Mouse (Mus musculus) forelimb bud, embryonic 11.5 days (tissue): ENCODE results near the gene Ptpn6.

Experiments used
- DNase-seq: peaks from one replicate; pipeline ENCODE4 v3.0.0-alpha.2; 2012; ENCODE audit warnings: low read depth, low spot score

Ptpn6 gene

DNA sequence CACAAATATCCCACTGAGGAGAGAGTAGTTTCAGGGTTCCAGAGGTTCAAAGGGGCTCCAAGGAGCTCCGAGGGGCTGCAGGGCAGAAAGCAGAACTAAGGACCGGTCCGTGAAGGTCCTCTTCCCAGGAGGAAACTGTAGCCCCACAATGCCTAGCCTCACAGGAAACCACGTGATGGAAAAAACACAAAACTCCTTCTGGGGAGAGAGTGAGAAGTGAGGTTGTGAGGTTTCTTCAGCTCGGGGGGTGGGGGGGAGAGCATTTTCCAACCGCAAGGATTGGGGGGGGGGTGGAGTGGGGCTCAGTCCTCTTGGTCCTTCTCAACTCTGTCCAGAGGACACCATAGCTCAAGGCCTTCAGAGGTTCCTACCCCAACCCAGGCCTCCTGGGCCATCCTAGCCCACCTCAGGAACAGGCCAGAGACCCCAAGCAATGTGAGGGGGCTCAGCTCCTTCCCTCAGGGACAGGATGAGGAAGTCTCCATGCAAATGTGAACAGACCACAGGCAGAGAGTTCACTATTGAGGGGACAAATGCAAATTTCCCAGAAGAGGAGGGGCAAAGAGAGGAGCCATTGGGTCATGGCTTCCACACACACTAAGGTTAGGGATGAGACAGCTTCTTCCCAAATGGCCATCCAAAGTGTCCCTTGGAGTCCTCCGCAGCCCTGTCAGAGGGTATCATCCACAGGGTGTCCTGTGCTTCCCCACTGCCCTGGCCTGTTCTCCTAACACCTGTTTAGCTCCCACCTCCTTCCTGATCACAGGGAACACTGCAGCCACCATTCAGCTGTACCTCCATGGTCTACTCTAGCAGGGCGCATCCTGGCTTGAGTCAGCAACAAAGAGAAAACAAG lies 8.4 kb downstream of the Ptpn6 start:
- DNase-seq, result no peak

DNA sequence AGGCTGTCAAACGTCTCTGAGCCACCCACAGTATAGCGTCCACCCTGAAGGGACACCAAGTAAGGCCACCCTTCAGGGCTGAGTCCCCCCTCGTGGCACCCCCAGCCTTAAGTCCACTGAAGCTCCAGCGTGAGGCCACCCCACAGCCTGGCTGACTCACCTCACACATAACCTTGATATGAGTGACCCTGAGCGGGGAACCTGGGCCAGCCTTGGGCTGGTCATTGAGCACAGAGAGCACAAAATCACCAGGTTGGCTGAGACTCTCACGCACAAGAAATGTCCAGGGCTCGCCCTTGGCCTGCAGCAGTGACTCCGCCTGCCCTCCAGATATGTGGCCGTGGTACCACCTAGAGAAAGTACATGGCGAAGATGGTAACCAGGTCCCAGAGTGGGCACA lies 9.9 kb downstream of the Ptpn6 start:
- no peak for DNase-seq

DNA sequence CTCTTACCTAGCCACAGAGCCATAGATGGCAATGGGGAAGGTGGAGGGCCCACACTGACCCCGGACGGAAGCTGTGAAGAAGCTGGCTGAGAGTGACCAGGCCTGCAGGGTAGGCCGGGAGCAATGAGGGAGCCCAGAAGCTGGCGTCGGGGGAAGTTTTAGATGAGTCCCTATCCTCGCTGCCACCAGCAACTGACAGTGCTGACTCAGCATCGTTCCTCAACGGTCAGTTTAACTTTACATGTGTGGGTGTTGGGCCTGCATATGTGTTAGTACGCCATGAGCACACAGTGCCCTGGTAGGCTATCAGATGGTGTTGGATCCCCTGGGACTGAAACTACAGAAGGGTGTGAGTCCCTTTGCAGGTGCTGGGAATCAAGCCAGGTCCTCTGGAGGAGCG lies 14.0 kb downstream of the Ptpn6 start:
- DNase-seq, result no peak

DNA sequence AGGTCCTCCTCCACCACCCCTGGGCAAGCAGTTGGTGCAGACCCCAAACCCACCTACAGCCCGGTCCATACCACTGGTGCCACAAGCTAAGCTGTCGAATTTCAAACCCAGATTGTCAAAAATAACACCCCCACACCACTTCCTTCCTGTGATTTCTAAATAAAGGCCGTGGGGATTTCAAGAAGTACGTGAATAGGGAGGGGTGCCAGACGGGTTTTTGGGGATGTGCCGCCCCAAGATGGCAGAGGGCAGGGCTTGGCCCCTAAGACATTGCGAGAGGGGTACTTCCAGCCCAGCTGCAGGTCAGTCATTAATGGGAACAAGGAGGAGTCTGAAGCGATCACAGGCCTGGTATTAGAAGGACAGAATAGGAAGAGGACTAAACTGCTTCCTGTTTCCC lies 15.0 kb downstream of the Ptpn6 start:
- DNase-seq, result no peak

DNA sequence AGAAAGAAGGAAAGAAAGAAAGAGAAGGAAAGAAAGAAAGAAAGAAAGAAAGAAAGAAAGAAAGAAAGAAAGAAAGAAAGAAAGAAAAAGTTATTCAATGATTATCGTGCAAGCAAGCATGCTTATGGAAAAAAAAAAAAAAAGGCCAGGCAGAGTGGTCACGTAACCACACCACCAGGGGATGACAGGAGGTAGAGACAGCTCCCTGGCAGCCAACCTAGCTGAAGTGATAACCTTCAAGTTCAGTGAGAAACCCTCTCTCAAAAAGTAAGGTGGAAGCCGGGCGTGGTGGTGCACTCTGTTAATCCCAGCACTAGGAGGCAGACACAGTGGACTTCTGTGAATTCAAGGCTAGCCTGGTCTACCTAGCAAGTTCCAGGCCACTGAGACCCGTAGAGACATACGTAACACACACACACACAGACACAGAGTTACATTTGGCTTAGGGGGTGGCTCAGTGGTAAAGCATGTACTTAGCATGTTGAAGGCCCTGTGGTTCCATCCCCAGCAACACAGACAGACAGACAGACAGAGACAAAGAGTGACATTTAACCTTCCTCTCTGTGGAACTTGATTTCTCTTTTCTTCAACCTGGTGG lies 15.5 kb downstream of the Ptpn6 start:
- no peak for DNase-seq

DNA sequence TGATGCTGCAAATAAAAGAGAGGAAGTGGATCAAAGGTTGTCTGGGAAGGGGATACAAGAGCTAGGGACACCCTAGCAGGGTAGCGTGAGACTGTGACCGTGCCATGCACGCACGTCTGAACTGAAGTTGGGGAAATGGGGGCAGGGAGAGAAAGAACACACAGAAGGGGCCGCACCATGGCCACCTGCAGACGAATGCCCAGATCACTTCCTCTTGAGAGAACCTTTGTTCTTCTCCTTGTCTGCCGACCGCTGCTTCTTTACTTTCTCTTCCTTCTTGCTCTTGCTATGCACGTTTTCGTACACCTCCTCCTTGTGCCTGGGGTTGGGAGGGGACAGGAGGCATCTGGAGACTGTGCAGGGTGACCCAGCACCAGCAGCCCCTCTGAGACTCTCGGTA lies 17.6 kb downstream of the Ptpn6 start:
- DNase-seq, result no peak

DNA sequence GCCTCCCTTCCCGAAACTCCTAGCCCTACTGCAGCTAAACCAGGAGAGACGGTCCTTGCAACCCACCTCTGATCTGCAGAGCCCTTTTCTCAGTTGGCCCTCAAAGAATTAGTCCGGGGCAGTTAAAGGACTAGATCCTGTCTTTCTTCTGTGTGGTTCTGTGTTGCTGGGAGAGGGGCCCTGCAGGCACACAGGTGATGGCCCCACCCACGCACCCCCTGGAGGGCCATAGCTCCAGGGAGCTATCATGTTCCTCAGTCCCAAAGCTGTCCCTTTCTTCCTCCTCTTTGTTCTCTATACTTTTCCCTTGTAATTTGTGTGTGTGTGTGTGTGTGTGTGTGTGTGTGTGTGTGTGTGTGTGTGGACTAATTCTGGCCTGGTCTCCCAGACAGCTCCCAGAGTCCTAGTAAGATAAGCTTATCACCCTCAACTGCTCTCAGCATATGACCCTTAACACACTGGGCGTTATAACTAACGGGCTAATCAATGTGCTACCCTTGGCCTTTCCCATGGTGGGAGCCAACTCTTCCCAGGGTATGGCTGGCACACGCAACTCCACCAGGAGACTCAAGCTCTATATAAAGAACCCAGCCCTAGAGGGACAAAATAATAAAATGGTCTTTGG lies 19.0 kb downstream of the Ptpn6 start:
- no peak for DNase-seq

DNA sequence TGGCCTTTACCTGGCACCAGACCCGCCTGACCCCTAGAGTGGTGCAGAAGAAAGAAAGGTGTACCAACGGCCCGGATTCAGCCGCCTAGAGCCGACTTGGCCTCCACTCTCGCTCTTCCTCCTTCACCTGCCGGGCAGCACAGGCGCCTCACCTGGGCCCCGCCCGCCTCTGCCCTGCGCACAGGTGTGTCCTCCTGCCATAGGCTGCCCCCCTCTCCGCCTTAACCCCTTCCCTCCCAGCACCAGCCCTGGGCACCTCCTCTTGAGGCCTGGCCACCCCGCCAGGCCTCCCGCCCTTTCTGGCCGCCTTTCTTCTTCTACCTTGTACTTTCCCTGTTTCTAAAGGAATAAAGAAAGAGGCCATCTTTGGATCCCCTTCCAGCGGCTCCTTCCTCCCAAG lies 19.8 kb downstream of the Ptpn6 start:
- no peak for DNase-seq

DNA sequence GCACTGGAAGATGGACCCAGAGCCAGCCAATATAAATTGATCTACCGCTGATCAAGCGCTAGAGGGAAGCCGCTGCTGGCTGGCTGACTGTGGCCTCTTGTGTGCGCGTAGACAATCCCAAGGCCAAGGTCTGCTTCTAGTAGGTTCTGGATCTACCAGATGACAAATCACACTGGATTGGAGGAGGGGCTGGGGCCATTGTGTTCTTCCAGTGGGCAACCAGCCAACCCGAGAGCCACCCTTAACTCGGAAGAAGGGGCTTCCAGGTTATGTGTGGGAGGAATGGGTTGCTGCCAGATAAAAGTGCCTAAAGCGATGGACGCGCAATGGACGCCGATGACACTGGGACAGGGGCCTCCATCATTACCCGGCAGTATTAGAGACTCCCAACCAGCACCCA lies 20.5 kb downstream of the Ptpn6 start:
- DNase-seq, result no peak

DNA sequence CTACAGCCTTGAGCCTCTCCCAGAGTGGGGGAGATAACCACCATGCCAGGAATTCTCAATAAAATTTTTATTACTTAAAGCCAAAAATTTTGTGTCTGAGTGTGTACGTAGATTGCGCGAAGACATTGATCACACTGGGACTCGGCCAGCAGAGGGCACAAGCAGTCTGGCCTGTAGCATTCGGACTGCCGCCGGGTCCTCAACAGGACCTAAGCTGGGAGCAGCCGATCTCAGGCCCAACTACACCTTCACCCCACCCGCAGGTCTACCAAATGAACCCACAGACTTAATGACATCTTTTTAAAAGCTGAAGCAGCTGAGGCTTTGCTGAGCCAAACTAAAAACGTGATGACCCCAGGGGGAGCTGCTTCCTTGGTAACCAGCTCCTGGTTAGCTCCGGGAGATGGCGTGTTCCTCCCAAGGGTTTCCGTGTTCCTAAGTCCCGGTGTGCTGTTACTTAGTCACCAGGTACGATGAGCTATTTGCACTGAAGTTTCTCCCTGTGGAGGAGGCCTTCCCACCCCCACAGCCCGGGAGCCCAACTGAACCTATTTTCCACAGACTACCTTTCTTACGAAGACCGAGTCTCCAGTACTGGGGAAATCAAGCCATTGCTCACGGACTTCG lies 21.5 kb downstream of the Ptpn6 start:
- peak; percentile 30 for DNase-seq

DNA sequence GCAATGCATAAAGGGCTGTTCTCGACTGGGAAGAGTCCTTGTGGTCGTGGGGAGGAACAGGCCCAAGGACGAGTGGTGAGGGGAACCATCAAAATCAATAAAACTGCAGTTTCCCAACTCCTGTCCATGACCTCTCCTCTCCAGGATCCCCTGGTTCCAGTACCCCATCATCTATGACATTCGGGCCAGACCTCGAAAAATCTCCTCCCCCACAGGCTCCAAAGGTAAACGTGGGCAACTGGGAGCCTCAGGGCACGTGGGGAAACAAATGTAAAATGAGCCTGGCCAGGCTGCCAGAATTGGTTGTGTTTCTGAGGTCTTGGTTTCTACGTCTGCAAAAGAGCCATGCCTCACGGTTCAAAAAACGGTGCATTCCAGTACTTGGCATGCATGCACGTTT lies 25.6 kb downstream of the Ptpn6 start:
- no peak for DNase-seq

DNA sequence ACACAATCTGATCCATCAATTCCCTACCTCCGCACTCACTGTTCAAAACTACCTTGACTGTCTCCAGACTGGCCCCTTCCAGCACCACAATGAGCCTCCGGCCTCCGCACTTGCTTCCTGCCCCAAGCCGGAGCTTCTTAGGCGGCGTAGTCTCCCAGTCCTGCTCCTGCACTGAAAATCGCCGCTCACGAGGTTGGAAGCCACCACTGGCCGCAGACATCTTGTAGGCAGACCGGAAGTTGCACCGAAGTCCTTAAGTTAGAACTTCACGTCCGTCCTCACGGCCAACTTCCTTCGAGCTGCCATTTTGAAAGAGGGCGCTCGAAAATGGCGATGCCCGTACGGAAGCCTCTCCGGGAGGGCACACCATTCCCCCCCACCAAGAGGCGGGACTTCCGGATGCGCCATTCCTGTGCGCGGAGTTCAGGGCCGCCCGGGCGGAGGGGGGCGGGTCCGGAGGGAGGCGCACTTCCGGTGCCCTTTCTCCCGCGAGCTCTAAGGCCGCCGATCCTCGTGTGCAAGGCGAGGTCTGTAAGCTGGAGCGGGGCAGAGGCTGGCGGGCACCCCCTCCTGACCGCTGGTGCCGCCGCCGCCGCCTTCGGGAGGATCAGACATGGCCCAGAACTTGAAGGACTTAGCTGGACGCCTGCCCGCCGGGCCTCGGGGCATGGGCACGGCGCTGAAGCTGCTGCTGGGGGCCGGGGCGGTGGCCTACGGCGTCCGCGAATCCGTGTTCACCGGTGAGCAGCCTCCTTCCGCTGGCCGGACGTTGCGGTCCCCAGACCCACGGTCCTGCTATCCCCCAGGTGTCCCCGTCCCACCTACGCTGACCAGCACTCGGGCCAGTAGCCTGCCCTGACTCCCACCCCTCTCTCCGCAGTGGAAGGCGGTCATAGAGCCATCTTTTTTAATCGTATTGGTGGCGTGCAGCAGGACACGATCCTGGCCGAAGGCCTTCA lies 26.4 kb downstream of the Ptpn6 start, which contains the start of the genes Emg1 and Phb2:
TSS of gene Emg1 (minus strand) at position 355 of the 959 bp plus-strand sequence.
TSS of gene Phb2 (plus strand) at position 513 of the 959 bp plus-strand sequence.
- DNase-seq, result peak; percentile 98

DNA sequence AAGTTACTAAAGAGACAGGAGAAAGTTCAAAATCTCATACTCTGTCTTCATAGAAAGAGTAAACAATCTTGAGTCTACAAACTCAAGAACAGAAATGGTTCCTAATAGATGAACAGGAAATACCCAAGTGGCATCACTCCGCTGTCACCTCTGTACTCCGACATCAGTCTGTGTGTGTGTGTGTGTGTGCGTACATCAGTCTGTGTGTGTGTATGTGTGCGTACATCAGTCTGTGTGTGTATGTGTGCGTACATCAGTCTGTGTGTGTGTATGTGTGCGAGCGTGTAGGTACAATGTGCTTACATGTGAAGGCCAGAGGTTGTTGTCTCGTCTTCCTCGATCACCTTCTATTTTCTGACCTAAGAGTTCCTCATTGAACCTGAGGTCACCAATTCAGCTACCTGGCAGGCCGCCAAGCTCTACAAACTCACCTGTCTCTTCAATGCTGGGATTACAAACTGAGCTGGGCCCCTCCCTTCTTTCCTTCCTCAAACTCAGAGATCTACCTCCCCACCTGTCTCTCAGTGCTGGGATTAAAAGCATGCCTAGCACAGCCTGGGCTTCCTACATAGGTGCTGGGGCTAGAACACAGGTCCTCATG lies 30.1 kb downstream of the Ptpn6 start:
- DNase-seq, result no peak

DNA sequence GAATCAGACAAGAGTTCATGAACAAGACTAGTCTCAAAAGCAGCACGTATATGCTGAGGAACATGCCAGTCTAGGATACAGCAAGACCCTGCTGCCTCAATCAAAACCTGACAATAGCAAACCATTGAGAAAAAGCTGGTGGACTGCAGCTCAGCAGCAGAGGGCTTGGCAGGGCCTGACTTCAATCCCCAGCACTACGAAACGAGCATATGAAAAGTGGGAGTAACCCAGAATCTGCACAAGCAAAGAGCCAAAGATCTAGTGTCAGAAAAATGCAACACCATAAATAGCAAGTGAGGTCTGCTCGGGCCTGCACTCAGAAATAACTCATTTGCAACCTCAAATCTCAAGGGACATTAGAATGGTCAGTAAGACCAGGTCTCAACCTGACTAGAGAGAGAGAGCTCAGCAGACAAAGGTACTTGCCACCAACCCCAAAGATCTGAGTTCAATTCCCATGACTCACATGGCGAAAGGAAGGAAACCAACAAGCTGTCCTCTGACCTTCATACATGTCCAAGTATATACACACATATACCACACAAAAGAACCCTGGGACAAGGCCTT lies 32.4 kb downstream of the Ptpn6 start:
- no peak for DNase-seq

DNA sequence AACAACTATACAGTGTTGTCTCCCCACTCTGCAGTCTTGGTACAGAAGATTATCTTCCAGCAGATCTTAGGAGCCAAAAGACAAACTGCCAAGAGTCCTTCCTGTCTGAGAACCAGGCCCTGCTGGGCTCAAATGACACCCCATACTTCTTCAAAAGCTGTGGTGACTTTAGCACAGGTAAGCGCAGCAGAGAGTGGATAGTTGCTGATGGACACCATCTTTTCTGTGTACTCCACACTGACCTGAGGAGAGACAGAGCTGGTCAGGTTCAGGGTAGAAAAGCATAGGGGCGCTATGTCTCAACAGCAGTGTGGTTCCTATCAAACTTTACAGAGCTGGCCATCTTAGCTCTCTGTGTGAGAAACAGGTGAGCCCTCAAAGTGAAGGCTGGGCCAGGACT lies 34.1 kb downstream of the Ptpn6 start:
- no peak for DNase-seq

DNA sequence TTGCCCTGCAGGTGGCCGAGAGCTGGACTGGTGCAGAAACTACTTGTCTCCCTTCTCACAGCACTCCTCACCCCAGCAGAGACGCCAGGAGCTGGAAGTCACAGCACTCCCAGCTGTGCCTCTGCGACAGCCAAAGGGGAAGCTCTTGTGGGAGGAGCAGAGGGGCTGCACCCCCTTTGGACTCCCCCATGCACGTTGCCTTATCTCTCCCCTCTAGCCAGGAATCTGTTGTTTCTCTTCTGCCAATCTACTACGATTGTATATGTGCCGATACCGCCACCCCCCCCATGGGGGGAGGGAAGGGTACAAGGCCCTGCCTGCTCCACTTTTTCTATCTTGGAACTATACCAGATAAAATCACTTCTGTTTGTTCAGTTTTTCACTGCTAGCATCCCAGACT lies 34.7 kb downstream of the Ptpn6 start:
- no peak for DNase-seq

DNA sequence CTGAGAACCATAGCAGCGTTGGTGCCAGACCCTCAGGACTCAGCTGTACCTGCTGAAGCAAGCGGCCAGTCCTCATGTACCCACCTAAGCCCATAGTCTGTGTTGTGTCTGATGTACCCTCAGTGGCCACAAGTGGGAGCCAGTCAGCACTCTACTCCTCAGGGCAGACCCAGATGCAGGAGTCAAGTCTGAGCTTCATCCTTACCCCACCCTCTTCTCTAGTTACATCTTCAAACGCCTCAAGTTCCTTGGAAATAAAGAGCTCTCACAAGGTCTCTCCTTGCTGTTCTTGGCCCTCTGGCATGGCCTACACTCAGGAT lies 35.8 kb downstream of the Ptpn6 start:
- peak; percentile 69 for DNase-seq

DNA sequence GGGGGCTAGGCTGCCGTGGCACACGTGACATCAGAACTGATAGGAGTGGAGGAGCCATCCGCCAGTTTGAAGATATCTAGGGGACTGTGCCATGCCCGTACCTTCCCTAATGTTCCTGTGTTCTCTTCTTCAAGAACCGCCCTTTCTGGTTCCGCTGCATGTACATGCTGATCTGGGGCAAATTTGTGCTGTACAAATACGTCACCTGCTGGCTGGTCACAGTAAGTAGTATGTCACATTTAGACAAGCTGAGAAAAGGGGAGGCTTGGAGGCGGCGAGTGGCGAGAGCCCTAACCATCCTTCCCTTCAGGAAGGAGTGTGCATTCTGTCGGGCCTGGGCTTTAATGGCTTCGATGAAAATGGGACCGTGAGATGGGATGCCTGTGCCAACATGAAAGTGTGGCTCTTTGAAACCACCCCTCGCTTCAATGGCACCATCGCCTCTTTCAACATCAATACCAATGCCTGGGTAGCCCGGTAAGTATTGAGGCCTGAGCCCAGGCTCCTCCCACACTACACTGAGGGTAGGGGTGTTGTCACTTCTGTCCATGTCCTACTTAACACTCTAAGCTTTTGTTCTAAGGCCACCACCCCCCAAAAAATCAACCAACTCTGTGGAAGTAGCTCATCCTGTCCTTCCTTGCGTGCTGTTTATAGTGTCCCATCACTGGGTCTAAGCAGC lies 36.3 kb downstream of the Ptpn6 start:
- no peak for DNase-seq

DNA sequence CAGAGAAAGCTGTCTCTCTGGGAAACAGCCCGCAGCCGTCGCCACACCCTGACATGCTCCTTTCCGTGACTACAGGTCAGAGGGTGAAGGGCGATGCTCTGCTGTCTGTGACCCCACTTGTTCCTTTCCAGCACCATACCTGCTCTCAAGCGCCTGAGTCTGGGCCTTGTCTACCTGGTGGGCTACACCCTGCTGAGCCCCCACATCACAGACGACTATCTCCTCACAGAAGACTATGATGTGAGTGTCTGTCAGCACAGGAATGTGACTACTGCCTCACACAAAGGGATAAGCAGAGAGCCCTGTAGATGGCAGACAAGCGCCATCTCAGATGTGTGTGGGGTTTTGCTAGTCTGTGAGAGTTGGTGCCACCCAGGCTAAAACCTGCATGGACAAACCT lies 37.2 kb downstream of the Ptpn6 start:
- no peak for DNase-seq
